Mouse (Mus musculus): ENCODE measurements around the gene Atf5. TPM values are rescaled to one million over a fixed set of nuclear protein-coding genes. Genes with fewer than 3 reads are reported as not detected.

The Atf5 gene
- total and polyA plus RNA-seq, 3 experiments, result 60.2 to 73.6 (median 63.4) TPM

- no peak overlapping the region for H3K27ac ChIP-seq
- no peaks in the 10 kb centered on the region for H3K36me3 ChIP-seq (ENCODE audit: control insufficient read depth, insufficient read depth, low read length)
- WGBS, result 62% methylated on average over 3 of the region's 3 CpGs
- no peaks in the 10 kb centered on the region for H3K4me1 ChIP-seq (ENCODE audit: control insufficient read depth, insufficient read depth, low read length)
- intact Hi-C loops (cut with DNase I), result no loop called here
- TF ChIP-seq EP300 (IDR thresholded peaks at IDR 0.05; ENCODE audit: insufficient read depth, low read depth, low read length) (no peak), CTCF (IDR thresholded peaks at IDR 0.05) (no peak), POLR2A (IDR thresholded peaks at IDR 0.05; ENCODE audit: insufficient read depth, low read depth, low read length) (no peak)
- peak in 1 of 2 experiments; percentile 10 for DNase-seq
- no peaks in the 10 kb centered on the region for H3K79me2 ChIP-seq (replicated peaks; ENCODE audit: control insufficient read depth, insufficient read depth, low read length)
- no peak overlapping the region for H3K4me3 ChIP-seq
- H3K27me3 ChIP-seq (ENCODE audit: control insufficient read depth, insufficient read depth, low read length), result no peaks in the 10 kb centered on the region
- no peak overlapping the region for H3K9ac ChIP-seq (ENCODE audit: low read depth, low read length)
These were observed 26.9 kb downstream of the Atf5 start for GRCm38 (mm10) chr7:44789531-44789930.

GRCm38 (mm10) chr7:44780101-44780500 lies 36.4 kb downstream of the Atf5 start:
- Histone ChIP-seq H3K27ac (no peak overlapping the region), H3K9ac (ENCODE audit: low read depth, low read length) (no peak overlapping the region), H3K4me1 (ENCODE audit: control insufficient read depth, insufficient read depth, low read length) (no peaks in the 10 kb centered on the region), H3K36me3 (ENCODE audit: control insufficient read depth, insufficient read depth, low read length) (no peaks in the 10 kb centered on the region), H3K79me2 (replicated peaks; ENCODE audit: control insufficient read depth, insufficient read depth, low read length) (no peaks in the 10 kb centered on the region), H3K4me3 (no peak overlapping the region), H3K27me3 (ENCODE audit: control insufficient read depth, insufficient read depth, low read length) (no peaks in the 10 kb centered on the region)
- DNase-seq, result no peak
- 81% methylated on average over 8 of the region's 8 CpGs for WGBS
- no peak for TF ChIP-seq EP300 (IDR thresholded peaks at IDR 0.05; ENCODE audit: insufficient read depth, low read depth, low read length)
- no peak for TF ChIP-seq POLR2A (IDR thresholded peaks at IDR 0.05; ENCODE audit: insufficient read depth, low read depth, low read length)
- no peak for TF ChIP-seq CTCF (IDR thresholded peaks at IDR 0.05)
- intact Hi-C loops (cut with DNase I), result no loop called here

- Histone ChIP-seq H3K27ac (no peak overlapping the region), H3K79me2 (replicated peaks; ENCODE audit: control insufficient read depth, insufficient read depth, low read length) (no peaks in the 10 kb centered on the region), H3K4me3 (no peak overlapping the region), H3K4me1 (ENCODE audit: control insufficient read depth, insufficient read depth, low read length) (no peaks in the 10 kb centered on the region), H3K9ac (ENCODE audit: low read depth, low read length) (no peak overlapping the region), H3K27me3 (ENCODE audit: control insufficient read depth, insufficient read depth, low read length) (no peaks in the 10 kb centered on the region), H3K36me3 (ENCODE audit: control insufficient read depth, insufficient read depth, low read length) (no peaks in the 10 kb centered on the region)
- TF ChIP-seq CTCF (IDR thresholded peaks at IDR 0.05) (no peak), EP300 (IDR thresholded peaks at IDR 0.05; ENCODE audit: insufficient read depth, low read depth, low read length) (no peak), POLR2A (IDR thresholded peaks at IDR 0.05; ENCODE audit: insufficient read depth, low read depth, low read length) (no peak)
- no peak for DNase-seq
- intact Hi-C loops (cut with DNase I), result no loop called here
- whole genome bisulfite sequencing, result 90% methylated on average over 9 of the region's 9 CpGs
These were observed 39.5 kb downstream of the Atf5 start for GRCm38 (mm10) chr7:44776849-44777498.

GRCm38 (mm10) chr7:44772591-44773204 lies 43.8 kb downstream of the Atf5 start:
- DNase-seq, result no peak
- Histone ChIP-seq H3K27me3 (ENCODE audit: control insufficient read depth, insufficient read depth, low read length) (no peaks in the 10 kb centered on the region), H3K27ac (no peak overlapping the region), H3K36me3 (ENCODE audit: control insufficient read depth, insufficient read depth, low read length) (no peaks in the 10 kb centered on the region), H3K4me1 (ENCODE audit: control insufficient read depth, insufficient read depth, low read length) (no peaks in the 10 kb centered on the region), H3K79me2 (replicated peaks; ENCODE audit: control insufficient read depth, insufficient read depth, low read length) (no peaks in the 10 kb centered on the region), H3K4me3 (no peak overlapping the region), H3K9ac (ENCODE audit: low read depth, low read length) (no peak overlapping the region)
- no peak for TF ChIP-seq EP300 (IDR thresholded peaks at IDR 0.05; ENCODE audit: insufficient read depth, low read depth, low read length)
- no peak for TF ChIP-seq CTCF (IDR thresholded peaks at IDR 0.05)
- TF ChIP-seq POLR2A (IDR thresholded peaks at IDR 0.05; ENCODE audit: insufficient read depth, low read depth, low read length), result no peak
- WGBS, result 73% methylated on average over 8 of the region's 8 CpGs
- intact Hi-C loops (cut with DNase I), result no loop called here

- Histone ChIP-seq H3K9ac (ENCODE audit: low read depth, low read length) (no peak overlapping the region), H3K27ac (no peak overlapping the region), H3K4me1 (ENCODE audit: control insufficient read depth, insufficient read depth, low read length) (no peaks in the 10 kb centered on the region), H3K79me2 (replicated peaks; ENCODE audit: control insufficient read depth, insufficient read depth, low read length) (no peaks in the 10 kb centered on the region), H3K4me3 (no peak overlapping the region), H3K27me3 (ENCODE audit: control insufficient read depth, insufficient read depth, low read length) (no peaks in the 10 kb centered on the region), H3K36me3 (ENCODE audit: control insufficient read depth, insufficient read depth, low read length) (no peaks in the 10 kb centered on the region)
- no peak for TF ChIP-seq CTCF (IDR thresholded peaks at IDR 0.05)
- TF ChIP-seq EP300 (IDR thresholded peaks at IDR 0.05; ENCODE audit: insufficient read depth, low read depth, low read length), result 0 out of 2 replicates have a peak, but pooled peaks have one; percentile 57
- DNase-seq, result peak; percentile 47 to 66
- intact Hi-C loops (cut with DNase I), result no loop called here
- WGBS, result 16% methylated on average over 6 of the region's 6 CpGs
These were observed 46.3 kb downstream of the Atf5 start for GRCm38 (mm10) chr7:44770046-44770578.

- H3K4me1 ChIP-seq (ENCODE audit: control insufficient read depth, insufficient read depth, low read length), result no peaks in the 10 kb centered on the region
- H3K9ac ChIP-seq (ENCODE audit: low read depth, low read length), result no peak overlapping the region
- intact Hi-C loops (cut with DNase I), result no loop called here
- no peaks in the 10 kb centered on the region for H3K27me3 ChIP-seq (ENCODE audit: control insufficient read depth, insufficient read depth, low read length)
- no peak for DNase-seq
- WGBS, result 92% methylated on average over 5 of the region's 5 CpGs
- H3K79me2 ChIP-seq (replicated peaks; ENCODE audit: control insufficient read depth, insufficient read depth, low read length), result no peaks in the 10 kb centered on the region
- no peak overlapping the region for H3K27ac ChIP-seq
- H3K36me3 ChIP-seq (ENCODE audit: control insufficient read depth, insufficient read depth, low read length), result no peaks in the 10 kb centered on the region
- TF ChIP-seq EP300 (IDR thresholded peaks at IDR 0.05; ENCODE audit: insufficient read depth, low read depth, low read length), result no peak
- no peak for TF ChIP-seq POLR2A (IDR thresholded peaks at IDR 0.05; ENCODE audit: insufficient read depth, low read depth, low read length)
- TF ChIP-seq CTCF (IDR thresholded peaks at IDR 0.05), result no peak
- no peak overlapping the region for H3K4me3 ChIP-seq
These were observed 48.3 kb downstream of the Atf5 start for GRCm38 (mm10) chr7:44768129-44768528.

Small RNA genes lying within 50 kb of the gene (microRNA-seq; reads per million reads assigned to microRNA genes)
- gene Mir707, result 0 reads per million in 2 experiments

Other genes with a start within 250 kb of the Atf5 start
- gene Napsa, start 244.3 kb downstream of the Atf5 start, total RNA-seq (2021), result 1 to 10 TPM in 1 of 2 experiments, under 1 TPM in 1; 0.76 to 1.3 TPM
- gene Napsa, start 244.3 kb downstream of the Atf5 start, polyA plus RNA-seq (2012; rRNA removed), result 1.8 and 4.7 TPM in 2 replicates
- 1 to 10 TPM; 2.2 to 2.9 TPM for gene Kcnc3, start 226.0 kb downstream of the Atf5 start, total RNA-seq (2021)
- gene Kcnc3, start 226.0 kb downstream of the Atf5 start, polyA plus RNA-seq (2012; rRNA removed), result 1.3 and 3.0 TPM in 2 replicates
- 10 to 100 TPM; 79.4 to 96.6 TPM for gene Myh14, start 145.8 kb downstream of the Atf5 start, total RNA-seq (2021)
- 23.1 and 24.8 TPM in 2 replicates for gene Myh14, start 145.8 kb downstream of the Atf5 start, polyA plus RNA-seq (2012; rRNA removed)
- gene Izumo2, start 107.9 kb downstream of the Atf5 start, total RNA-seq (2021), result not detected
- gene Izumo2, start 107.9 kb downstream of the Atf5 start, polyA plus RNA-seq (2012; rRNA removed), result not detected in 2 replicates
- 10 to 100 TPM; 23.3 to 26.7 TPM for gene Vrk3, start 68.2 kb downstream of the Atf5 start, total RNA-seq (2021)
- gene Vrk3, start 68.2 kb downstream of the Atf5 start, polyA plus RNA-seq (2012; rRNA removed), result 36.3 and 41.3 TPM in 2 replicates
- not detected for gene Zfp473, start 65.6 kb downstream of the Atf5 start, total RNA-seq (2021)
- gene Zfp473, start 65.6 kb downstream of the Atf5 start, polyA plus RNA-seq (2012; rRNA removed), result 0.03 and 0.12 TPM in 2 replicates
- gene Nup62, start 570 bp downstream of the Atf5 start, total RNA-seq (2021), result 10 to 100 TPM; 27.1 to 28.0 TPM
- 36.0 and 36.6 TPM in 2 replicates for gene Nup62, start 570 bp downstream of the Atf5 start, polyA plus RNA-seq (2012; rRNA removed)
- gene Il4i1, start 271 bp downstream of the Atf5 start, total RNA-seq (2021), result under 1 TPM; 0.61 to 0.70 TPM
- 1.3 and 1.5 TPM in 2 replicates for gene Il4i1, start 271 bp downstream of the Atf5 start, polyA plus RNA-seq (2012; rRNA removed)
- 10 to 100 TPM; 62.6 to 72.8 TPM for gene Akt1s1, start 32.3 kb upstream of the Atf5 start, total RNA-seq (2021)
- 53.8 and 63.0 TPM in 2 replicates for gene Akt1s1, start 32.3 kb upstream of the Atf5 start, polyA plus RNA-seq (2012; rRNA removed)
- gene Tbc1d17, start 32.4 kb upstream of the Atf5 start, total RNA-seq (2021), result 10 to 100 TPM; 29.6 to 46.6 TPM
- 56.0 and 61.9 TPM in 2 replicates for gene Tbc1d17, start 32.4 kb upstream of the Atf5 start, polyA plus RNA-seq (2012; rRNA removed)
- 10 to 100 TPM; 15.3 to 19.6 TPM for gene Pnkp, start 40.5 kb upstream of the Atf5 start, total RNA-seq (2021)
- gene Pnkp, start 40.5 kb upstream of the Atf5 start, polyA plus RNA-seq (2012; rRNA removed), result 20.2 and 30.1 TPM in 2 replicates
- 100 to 1,000 TPM; 155 to 172 TPM for gene Ptov1, start 53.1 kb upstream of the Atf5 start, total RNA-seq (2021)
- gene Ptov1, start 53.1 kb upstream of the Atf5 start, polyA plus RNA-seq (2012; rRNA removed), result 293 and 317 TPM in 2 replicates
- 10 to 100 TPM; 70.0 to 85.8 TPM for gene Med25, start 76.1 kb upstream of the Atf5 start, total RNA-seq (2021)
- 107 and 121 TPM in 2 replicates for gene Med25, start 76.1 kb upstream of the Atf5 start, polyA plus RNA-seq (2012; rRNA removed)
- 10 to 100 TPM; 16.3 to 17.1 TPM for gene Fuz, start 79.4 kb upstream of the Atf5 start, total RNA-seq (2021)
- 25.2 and 31.6 TPM in 2 replicates for gene Fuz, start 79.4 kb upstream of the Atf5 start, polyA plus RNA-seq (2012; rRNA removed)
- 10 to 100 TPM; 63.3 to 67.6 TPM for gene Ap2a1, start 112.8 kb upstream of the Atf5 start, total RNA-seq (2021)
- 56.1 and 68.1 TPM in 2 replicates for gene Ap2a1, start 112.8 kb upstream of the Atf5 start, polyA plus RNA-seq (2012; rRNA removed)
- gene Tsks, start 126.5 kb upstream of the Atf5 start, total RNA-seq (2021), result not detected
- 0.26 and 1.5 TPM in 2 replicates for gene Tsks, start 126.5 kb upstream of the Atf5 start, polyA plus RNA-seq (2012; rRNA removed)
- gene Cpt1c, start 158.2 kb upstream of the Atf5 start, total RNA-seq (2021), result 1 to 10 TPM; 1.5 to 2.1 TPM
- gene Cpt1c, start 158.2 kb upstream of the Atf5 start, polyA plus RNA-seq (2012; rRNA removed), result 8.4 and 9.7 TPM in 2 replicates
- 10 to 100 TPM; 85.4 to 98.0 TPM for gene Prmt1, start 169.9 kb upstream of the Atf5 start, total RNA-seq (2021)
- gene Prmt1, start 169.9 kb upstream of the Atf5 start, polyA plus RNA-seq (2012; rRNA removed), result 96.7 and 139 TPM in 2 replicates
- 10 to 100 TPM; 24.4 to 26.0 TPM for gene Irf3, start 181.0 kb upstream of the Atf5 start, total RNA-seq (2021)
- 55.6 and 62.6 TPM in 2 replicates for gene Irf3, start 181.0 kb upstream of the Atf5 start, polyA plus RNA-seq (2012; rRNA removed)
- 10 to 100 TPM in 1 of 2 experiments, 1 to 10 TPM in 1; 9.5 to 11.5 TPM for gene Bcl2l12, start 182.1 kb upstream of the Atf5 start, total RNA-seq (2021)
- 16.8 and 19.2 TPM in 2 replicates for gene Bcl2l12, start 182.1 kb upstream of the Atf5 start, polyA plus RNA-seq (2012; rRNA removed)
- gene Scaf1, start 199.7 kb upstream of the Atf5 start, total RNA-seq (2021), result 10 to 100 TPM; 45.5 to 46.6 TPM
- gene Scaf1, start 199.7 kb upstream of the Atf5 start, polyA plus RNA-seq (2012; rRNA removed), result 33.9 and 36.0 TPM in 2 replicates
- 10 to 100 TPM; 40.9 to 44.3 TPM for gene Rras, start 201.3 kb upstream of the Atf5 start, total RNA-seq (2021)
- gene Rras, start 201.3 kb upstream of the Atf5 start, polyA plus RNA-seq (2012; rRNA removed), result 107 and 114 TPM in 2 replicates
- gene Prr12, start 236.2 kb upstream of the Atf5 start, total RNA-seq (2021), result 10 to 100 TPM; 22.4 to 23.0 TPM
- gene Prr12, start 236.2 kb upstream of the Atf5 start, polyA plus RNA-seq (2012; rRNA removed), result 4.9 and 7.1 TPM in 2 replicates
- gene Nosip, start 245.8 kb upstream of the Atf5 start, total RNA-seq (2021), result 10 to 100 TPM; 27.0 to 29.3 TPM
- gene Nosip, start 245.8 kb upstream of the Atf5 start, polyA plus RNA-seq (2012; rRNA removed), result 41.7 and 43.6 TPM in 2 replicates
- 1 to 10 TPM; 5.5 to 6.2 TPM for gene Prrg2, start 246.0 kb upstream of the Atf5 start, total RNA-seq (2021)
- 19.8 and 23.6 TPM in 2 replicates for gene Prrg2, start 246.0 kb upstream of the Atf5 start, polyA plus RNA-seq (2012; rRNA removed)

All from heart, adult 2 months (tissue).